Mouse (Mus musculus): ENCODE results near the gene Iffo1. TPM values are rescaled to one million over a fixed set of nuclear protein-coding genes. Genes with fewer than 3 reads are reported as not detected.

Iffo1 gene
- polyA plus RNA-seq, 1 experiment from 2014 or later = 8.3 TPM

- TF ChIP-seq CTCF (IDR thresholded peaks at IDR 0.05) = no peak; the same call in 1 of the 2 replicates
- no peak for TF ChIP-seq EP300 (IDR thresholded peaks at IDR 0.05)
- H3K4me1 ChIP-seq (ENCODE audit: insufficient read depth, low read depth, low read length) = peaks cover 7% of the 10 kb centered on the region; the same call in 1 of the 2 replicates
- H3K4me2 ChIP-seq (replicated peaks; ENCODE audit: low read depth, low read length) = peak within 1 kb of the TSS; percentile 97
- DNase-seq (ENCODE audit: low spot score) (peak; percentile 95), ATAC-seq (peak; percentile 77)
- H3K27me3 ChIP-seq (replicated peaks; ENCODE audit: insufficient read depth, low read length) = no peaks in the 10 kb centered on the region
- H3K36me3 ChIP-seq (ENCODE audit: insufficient read depth, low read length) = no peaks in the 10 kb centered on the region
- peak within 1 kb of the TSS; percentile 90 for H3K27ac ChIP-seq (ENCODE audit: low read length)
- H3K4me3 ChIP-seq (ENCODE audit: low read depth, low read length) = peak within 1 kb of the TSS; percentile 73
- WGBS = under 1% methylated on average over 15 of the region's 18 CpGs
- peak within 1 kb of the TSS; percentile 62 for H3K9ac ChIP-seq (replicated peaks; ENCODE audit: low read depth)
- H3K9me3 ChIP-seq (ENCODE audit: low read length) = no peaks in the 10 kb centered on the region
Measured at GRCm38 (mm10) chr6:125166051-125166751, 21.2 kb downstream of the Iffo1 start, which contains the start of gene Gapdh. Gapdh (minus strand) TSS chr6:125166467.

DNA sequence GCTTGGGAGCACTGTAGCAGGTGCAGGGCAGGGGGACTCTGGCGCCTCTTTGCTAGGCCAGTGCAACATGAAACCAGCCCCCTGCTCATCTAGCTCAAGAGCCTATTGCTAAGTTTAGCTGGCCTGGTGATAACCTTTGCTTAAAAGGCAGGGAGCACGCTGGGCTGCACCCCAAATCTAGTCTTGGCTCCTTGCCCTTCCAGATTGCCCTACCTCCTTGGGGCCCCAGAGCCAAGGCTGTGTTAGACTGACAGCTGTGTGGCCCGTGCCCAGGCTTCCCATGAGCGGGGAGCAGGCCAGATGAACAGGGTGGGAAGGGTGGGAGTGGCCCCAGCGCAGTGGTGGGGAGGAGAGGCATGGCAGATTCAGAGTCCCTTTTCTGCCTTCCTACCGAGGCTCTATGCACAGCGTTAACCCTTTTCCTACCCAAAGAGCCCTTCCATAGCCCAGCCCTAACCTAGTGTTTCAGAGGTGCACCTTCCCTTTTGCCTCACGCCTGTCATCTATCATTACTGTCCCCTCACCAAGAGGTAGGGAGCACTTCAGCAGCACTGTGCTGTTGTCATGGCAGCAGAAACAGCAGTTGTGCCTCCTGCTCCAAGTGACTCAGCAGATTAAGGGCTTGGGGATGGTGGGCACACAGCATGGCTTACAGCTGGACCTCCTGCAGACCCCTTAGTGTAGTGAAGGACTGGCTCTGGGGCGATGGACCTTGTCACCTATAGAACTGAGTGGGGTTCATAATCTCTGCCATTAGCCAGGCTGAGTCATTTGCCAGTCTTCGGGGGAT lies 22.0 kb downstream of the Iffo1 start:
- WGBS = 24% methylated on average over 9 of the region's 10 CpGs
- no peak overlapping the region for H3K9ac ChIP-seq (replicated peaks; ENCODE audit: low read depth)
- H3K4me2 ChIP-seq (replicated peaks; ENCODE audit: low read depth, low read length) = peak overlapping the region; percentile 97
- ATAC-seq (no peak), DNase-seq (ENCODE audit: low spot score) (peak; percentile 43)
- no peaks in the 10 kb centered on the region for H3K9me3 ChIP-seq (ENCODE audit: low read length)
- H3K36me3 ChIP-seq (ENCODE audit: insufficient read depth, low read length) = no peaks in the 10 kb centered on the region
- no peaks in the 10 kb centered on the region for H3K27me3 ChIP-seq (replicated peaks; ENCODE audit: insufficient read depth, low read length)
- peaks cover 7% of the 10 kb centered on the region; the same call in 1 of the 2 replicates for H3K4me1 ChIP-seq (ENCODE audit: insufficient read depth, low read depth, low read length)
- H3K27ac ChIP-seq (ENCODE audit: low read length) = peak overlapping the region; percentile 90
- no peak for TF ChIP-seq CTCF (IDR thresholded peaks at IDR 0.05)
- no peak for TF ChIP-seq EP300 (IDR thresholded peaks at IDR 0.05)
- H3K4me3 ChIP-seq (ENCODE audit: low read depth, low read length) = peak overlapping the region; percentile 73; the same call in 1 of the 2 replicates

GRCm38 (mm10) chr6:125168086-125168485 lies 23.0 kb downstream of the Iffo1 start:
- 87% methylated on average over 14 of the region's 14 CpGs for WGBS
- Histone ChIP-seq H3K36me3 (ENCODE audit: insufficient read depth, low read length) (no peaks in the 10 kb centered on the region; the same call in 1 of the 2 replicates), H3K9ac (replicated peaks; ENCODE audit: low read depth) (no peak overlapping the region), H3K4me2 (replicated peaks; ENCODE audit: low read depth, low read length) (no peak overlapping the region), H3K9me3 (ENCODE audit: low read length) (no peaks in the 10 kb centered on the region), H3K27me3 (replicated peaks; ENCODE audit: insufficient read depth, low read length) (no peaks in the 10 kb centered on the region), H3K4me1 (ENCODE audit: insufficient read depth, low read depth, low read length) (peaks cover 7% of the 10 kb centered on the region; the same call in 1 of the 2 replicates), H3K4me3 (ENCODE audit: low read depth, low read length) (no peak overlapping the region), H3K27ac (ENCODE audit: low read length) (no peak overlapping the region)
- DNase-seq (ENCODE audit: low spot score) (no peak), ATAC-seq (no peak)
- no peak for TF ChIP-seq EP300 (IDR thresholded peaks at IDR 0.05)
- no peak for TF ChIP-seq CTCF (IDR thresholded peaks at IDR 0.05)

DNA sequence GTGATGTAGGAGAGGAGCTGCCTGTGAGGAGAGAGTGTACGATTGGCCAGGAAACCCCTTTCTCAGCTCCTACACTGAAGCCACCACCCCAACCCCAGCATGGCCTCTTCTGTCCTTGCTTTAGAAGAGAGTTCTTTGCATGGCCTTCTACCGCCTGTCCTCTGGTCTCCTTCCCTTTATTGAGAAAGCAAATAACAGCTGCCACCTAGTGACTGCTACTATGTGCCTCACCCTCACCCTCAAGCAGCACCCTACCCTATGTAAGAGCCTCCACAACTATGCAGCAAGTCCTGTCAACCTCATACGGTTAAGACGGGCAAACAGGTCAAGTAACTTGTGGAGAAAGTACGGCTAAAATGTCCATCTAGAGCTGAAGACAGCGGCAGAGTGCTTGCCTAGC lies 25.2 kb downstream of the Iffo1 start:
- no peaks in the 10 kb centered on the region for H3K27me3 ChIP-seq (replicated peaks; ENCODE audit: insufficient read depth, low read length)
- H3K9ac ChIP-seq (replicated peaks; ENCODE audit: low read depth) = no peak overlapping the region
- ATAC-seq (peak; percentile 12), DNase-seq (ENCODE audit: low spot score) (peak; percentile 79)
- no peaks in the 10 kb centered on the region for H3K4me1 ChIP-seq (ENCODE audit: insufficient read depth, low read depth, low read length)
- no peaks in the 10 kb centered on the region for H3K9me3 ChIP-seq (ENCODE audit: low read length)
- TF ChIP-seq EP300 (IDR thresholded peaks at IDR 0.05) (0 out of 2 replicates have a peak, but pooled peaks have one; percentile 8), CTCF (IDR thresholded peaks at IDR 0.05) (peak; percentile 60)
- WGBS = 61% methylated on average over 6 of the region's 6 CpGs
- H3K27ac ChIP-seq (ENCODE audit: low read length) = peak overlapping the region; percentile 43; the same call in 1 of the 2 replicates
- no peaks in the 10 kb centered on the region; the same call in 1 of the 2 replicates for H3K36me3 ChIP-seq (ENCODE audit: insufficient read depth, low read length)
- no peak overlapping the region for H3K4me3 ChIP-seq (ENCODE audit: low read depth, low read length)
- no peak overlapping the region for H3K4me2 ChIP-seq (replicated peaks; ENCODE audit: low read depth, low read length)

DNA sequence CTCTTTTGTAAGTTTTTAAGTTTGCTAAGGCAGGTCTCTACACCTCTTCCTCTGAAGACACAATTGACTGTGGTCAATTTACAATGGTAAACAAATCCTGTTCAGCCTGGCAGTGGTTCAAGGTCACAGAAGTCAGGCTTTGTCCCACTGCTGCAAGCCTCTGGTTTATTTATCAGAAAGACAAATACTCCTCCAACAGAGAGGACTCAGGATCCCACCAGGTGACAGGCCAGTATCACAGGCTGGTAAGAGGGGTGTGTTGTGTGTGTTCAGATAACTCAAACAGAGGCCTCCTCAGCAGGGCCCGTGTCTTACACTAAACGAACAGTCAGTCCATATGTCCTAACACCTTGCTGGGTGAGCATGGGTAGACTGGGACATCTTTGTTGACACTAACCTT lies 27.4 kb downstream of the Iffo1 start:
- no peak overlapping the region for H3K4me2 ChIP-seq (replicated peaks; ENCODE audit: low read depth, low read length)
- DNase-seq (ENCODE audit: low spot score) (no peak), ATAC-seq (no peak)
- H3K4me3 ChIP-seq (ENCODE audit: low read depth, low read length) = no peak overlapping the region
- no peaks in the 10 kb centered on the region for H3K9me3 ChIP-seq (ENCODE audit: low read length)
- H3K27ac ChIP-seq (ENCODE audit: low read length) = no peak overlapping the region
- no peaks in the 10 kb centered on the region for H3K4me1 ChIP-seq (ENCODE audit: insufficient read depth, low read depth, low read length)
- TF ChIP-seq CTCF (IDR thresholded peaks at IDR 0.05) = no peak
- no peak for TF ChIP-seq EP300 (IDR thresholded peaks at IDR 0.05)
- WGBS = 40% methylated on average over 2 of the region's 2 CpGs
- H3K9ac ChIP-seq (replicated peaks; ENCODE audit: low read depth) = no peak overlapping the region
- H3K36me3 ChIP-seq (ENCODE audit: insufficient read depth, low read length) = peaks cover 7% of the 10 kb centered on the region; the same call in 1 of the 2 replicates
- H3K27me3 ChIP-seq (replicated peaks; ENCODE audit: insufficient read depth, low read length) = no peaks in the 10 kb centered on the region

GRCm38 (mm10) chr6:125173256-125173655 lies 28.2 kb downstream of the Iffo1 start:
- Histone ChIP-seq H3K27me3 (replicated peaks; ENCODE audit: insufficient read depth, low read length) (no peaks in the 10 kb centered on the region), H3K36me3 (ENCODE audit: insufficient read depth, low read length) (peaks cover 7% of the 10 kb centered on the region; the same call in 1 of the 2 replicates), H3K9me3 (ENCODE audit: low read length) (no peaks in the 10 kb centered on the region), H3K27ac (ENCODE audit: low read length) (no peak overlapping the region), H3K9ac (replicated peaks; ENCODE audit: low read depth) (no peak overlapping the region), H3K4me1 (ENCODE audit: insufficient read depth, low read depth, low read length) (no peaks in the 10 kb centered on the region), H3K4me3 (ENCODE audit: low read depth, low read length) (no peak overlapping the region), H3K4me2 (replicated peaks; ENCODE audit: low read depth, low read length) (no peak overlapping the region)
- DNase-seq (ENCODE audit: low spot score) (no peak), ATAC-seq (no peak)
- TF ChIP-seq EP300 (IDR thresholded peaks at IDR 0.05) = no peak
- no peak for TF ChIP-seq CTCF (IDR thresholded peaks at IDR 0.05)
- WGBS = 82% methylated on average over 7 of the region's 7 CpGs

Data from lung, postnatal 0 days (tissue).